Mouse (Mus musculus): ENCODE results near the gene Fbxl13. TPM values are rescaled to one million over a fixed set of nuclear protein-coding genes. Genes with fewer than 3 reads are reported as not detected.

The Fbxl13 gene
- polyA plus RNA-seq, 1 experiment from 2014 or later, result not detected

DNA sequence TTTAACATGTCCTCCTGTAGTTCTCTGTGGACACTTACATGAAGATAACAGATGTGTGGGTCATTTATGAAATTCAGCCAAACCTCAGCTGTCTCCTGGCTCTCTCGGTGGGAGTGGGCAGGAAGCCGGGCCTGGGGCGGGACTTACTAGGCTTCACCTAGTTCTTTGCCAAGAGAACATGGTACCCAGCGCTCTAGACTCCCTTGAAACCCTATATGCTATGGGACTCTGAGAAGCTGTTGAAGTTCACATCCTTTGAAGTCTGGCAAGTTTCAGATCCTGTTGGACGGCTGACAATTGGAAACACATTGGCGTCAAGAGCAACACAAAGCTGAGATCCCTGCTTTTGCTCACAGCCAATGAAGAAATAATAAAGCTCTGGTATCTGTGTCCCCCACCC lies 149.1 kb downstream of the Fbxl13 start:
- no peaks in the 10 kb centered on the region for H3K27me3 ChIP-seq (ENCODE audit: control insufficient read depth, insufficient read depth, low read length)
- H3K27ac ChIP-seq (ENCODE audit: low read depth, low read length), result no peak overlapping the region
- no peak overlapping the region for H3K4me2 ChIP-seq (ENCODE audit: low read depth)
- H3K36me3 ChIP-seq (ENCODE audit: control insufficient read depth, insufficient read depth, low read length), result no peaks in the 10 kb centered on the region
- DNase-seq (ENCODE audit: low spot score) (no peak), ATAC-seq (ENCODE audit: insufficient read depth, low FRiP score, low TSS enrichment) (no peak)
- WGBS, result 67% methylated on average over 6 of the region's 6 CpGs
- no peak overlapping the region for H3K9ac ChIP-seq (ENCODE audit: low read length)
- no peaks in the 10 kb centered on the region for H3K4me1 ChIP-seq (ENCODE audit: control insufficient read depth, insufficient read depth, low read length)
- no peaks in the 10 kb centered on the region for H3K9me3 ChIP-seq (ENCODE audit: control insufficient read depth, low read length)
- no peak overlapping the region for H3K4me3 ChIP-seq (ENCODE audit: low read depth, low read length)

DNA sequence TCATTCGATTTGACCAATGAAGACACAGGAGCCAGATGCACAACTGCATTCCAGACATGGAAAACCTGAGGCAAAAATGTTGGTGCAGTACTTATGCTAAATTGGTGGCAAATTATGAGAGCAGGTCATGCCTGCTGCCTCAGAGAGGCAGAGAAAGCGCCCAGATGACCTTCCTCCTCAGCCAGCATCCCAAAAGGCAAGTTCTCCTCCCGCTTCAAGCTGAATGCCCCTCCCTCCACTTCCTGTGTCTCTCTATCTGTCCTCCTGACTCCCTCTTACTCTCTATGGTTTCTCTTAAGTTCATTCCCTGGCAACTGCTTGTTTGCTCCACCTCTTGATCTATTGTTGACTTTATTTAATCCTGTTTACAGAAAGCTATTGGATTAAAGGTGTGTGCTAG lies 150.7 kb downstream of the Fbxl13 start:
- H3K9me3 ChIP-seq (ENCODE audit: control insufficient read depth, low read length), result no peaks in the 10 kb centered on the region
- DNase-seq (ENCODE audit: low spot score) (no peak), ATAC-seq (ENCODE audit: insufficient read depth, low FRiP score, low TSS enrichment) (no peak)
- H3K36me3 ChIP-seq (ENCODE audit: control insufficient read depth, insufficient read depth, low read length), result no peaks in the 10 kb centered on the region
- no peak overlapping the region for H3K9ac ChIP-seq (ENCODE audit: low read length)
- H3K4me3 ChIP-seq (ENCODE audit: low read depth, low read length), result no peak overlapping the region
- no peak overlapping the region for H3K4me2 ChIP-seq (ENCODE audit: low read depth)
- H3K27me3 ChIP-seq (ENCODE audit: control insufficient read depth, insufficient read depth, low read length), result no peaks in the 10 kb centered on the region
- H3K4me1 ChIP-seq (ENCODE audit: control insufficient read depth, insufficient read depth, low read length), result no peaks in the 10 kb centered on the region
- WGBS, result 63% methylated on average over 3 of the region's 3 CpGs
- H3K27ac ChIP-seq (ENCODE audit: low read depth, low read length), result no peak overlapping the region

DNA sequence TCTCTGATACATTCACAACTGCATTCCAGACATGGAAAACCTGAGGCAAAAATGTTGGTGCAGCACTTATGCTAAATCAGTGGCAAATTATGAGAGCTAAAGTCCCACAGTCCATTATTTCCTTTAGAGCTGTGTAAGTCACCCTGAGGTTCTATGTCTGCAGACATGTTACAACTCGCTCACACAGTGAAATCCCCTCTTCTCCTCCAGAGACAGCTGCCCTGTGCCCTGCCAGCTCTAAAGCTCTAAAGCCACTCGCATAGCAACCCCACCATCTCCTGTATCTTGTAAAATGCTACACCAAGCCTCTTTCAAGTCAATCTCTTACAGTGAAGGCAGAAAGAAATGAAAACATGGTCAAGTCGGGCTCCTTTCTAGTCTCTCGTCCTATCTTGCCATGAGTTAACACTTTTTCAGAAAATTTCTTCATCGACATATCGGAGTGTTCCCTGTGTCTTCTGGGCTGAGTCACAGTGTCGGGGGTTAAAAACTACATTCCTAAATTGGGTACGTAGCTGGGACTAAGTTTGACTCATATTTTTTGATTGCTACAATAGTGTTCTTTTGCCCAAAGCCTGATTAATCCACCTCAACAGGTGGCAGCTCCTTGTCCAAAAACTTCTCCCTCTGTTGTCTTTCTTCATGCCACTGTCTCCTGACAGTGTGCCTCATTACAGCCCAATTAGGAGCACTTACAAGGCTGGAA lies 152.0 kb downstream of the Fbxl13 start:
- Histone ChIP-seq H3K9ac (ENCODE audit: low read length) (no peak overlapping the region), H3K27ac (ENCODE audit: low read depth, low read length) (no peak overlapping the region), H3K4me2 (ENCODE audit: low read depth) (no peak overlapping the region), H3K9me3 (ENCODE audit: control insufficient read depth, low read length) (no peaks in the 10 kb centered on the region), H3K36me3 (ENCODE audit: control insufficient read depth, insufficient read depth, low read length) (no peaks in the 10 kb centered on the region), H3K27me3 (ENCODE audit: control insufficient read depth, insufficient read depth, low read length) (no peaks in the 10 kb centered on the region), H3K4me3 (ENCODE audit: low read depth, low read length) (no peak overlapping the region), H3K4me1 (ENCODE audit: control insufficient read depth, insufficient read depth, low read length) (no peaks in the 10 kb centered on the region)
- DNase-seq (ENCODE audit: low spot score), result no peak
- ATAC-seq (ENCODE audit: insufficient read depth, low FRiP score, low TSS enrichment), result no peak
- 89% methylated on average over 8 of the region's 8 CpGs for WGBS

DNA sequence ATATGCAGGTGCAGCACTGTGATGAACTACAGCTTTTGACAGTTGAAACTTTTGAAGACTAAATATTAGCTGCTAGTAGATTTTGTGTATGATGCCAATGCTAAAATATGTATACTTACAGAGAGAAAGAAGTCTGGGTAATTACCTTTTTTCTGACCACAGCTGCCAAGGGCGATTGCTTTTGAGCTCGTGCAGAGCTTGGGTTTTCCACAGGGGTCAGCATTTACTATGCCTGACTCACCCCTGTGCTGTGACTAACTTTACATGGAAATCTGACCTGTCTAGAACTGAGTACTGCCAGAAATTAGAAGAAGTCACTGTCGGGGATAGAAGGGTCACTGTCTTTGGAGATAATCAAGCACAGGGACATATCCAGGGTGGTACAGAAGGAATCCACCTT lies 153.2 kb downstream of the Fbxl13 start:
- Histone ChIP-seq H3K27me3 (ENCODE audit: control insufficient read depth, insufficient read depth, low read length) (no peaks in the 10 kb centered on the region), H3K4me2 (ENCODE audit: low read depth) (no peak overlapping the region), H3K4me1 (ENCODE audit: control insufficient read depth, insufficient read depth, low read length) (no peaks in the 10 kb centered on the region), H3K27ac (ENCODE audit: low read depth, low read length) (no peak overlapping the region), H3K4me3 (ENCODE audit: low read depth, low read length) (no peak overlapping the region), H3K9me3 (ENCODE audit: control insufficient read depth, low read length) (no peaks in the 10 kb centered on the region), H3K9ac (ENCODE audit: low read length) (no peak overlapping the region), H3K36me3 (ENCODE audit: control insufficient read depth, insufficient read depth, low read length) (no peaks in the 10 kb centered on the region)
- ATAC-seq (ENCODE audit: insufficient read depth, low FRiP score, low TSS enrichment), result no peak
- no peak for DNase-seq (ENCODE audit: low spot score)
- 79% methylated on average over 3 of the region's 3 CpGs for WGBS

DNA sequence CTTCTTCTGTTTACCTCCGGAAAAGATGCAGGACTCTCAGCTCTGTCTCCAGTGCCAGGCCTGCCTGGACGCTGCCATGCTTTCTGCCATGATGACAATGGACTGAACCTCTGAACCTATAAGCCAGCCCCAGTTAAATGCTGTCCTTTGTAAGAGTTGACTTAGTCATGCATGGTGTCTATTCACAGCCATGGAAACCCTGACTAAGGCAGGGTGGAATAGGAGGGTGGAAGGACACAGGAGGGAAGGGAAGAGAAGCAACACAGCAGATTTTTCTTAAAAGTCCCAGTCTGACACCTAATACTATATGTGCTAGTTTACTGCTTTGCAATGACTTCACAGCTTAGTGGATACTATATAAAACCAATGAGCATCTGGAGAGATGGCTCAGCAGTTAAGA lies 154.0 kb downstream of the Fbxl13 start:
- DNase-seq (ENCODE audit: low spot score), result no peak
- Histone ChIP-seq H3K4me3 (ENCODE audit: low read depth, low read length) (no peak overlapping the region), H3K36me3 (ENCODE audit: control insufficient read depth, insufficient read depth, low read length) (no peaks in the 10 kb centered on the region), H3K4me1 (ENCODE audit: control insufficient read depth, insufficient read depth, low read length) (no peaks in the 10 kb centered on the region), H3K9ac (ENCODE audit: low read length) (no peak overlapping the region), H3K27ac (ENCODE audit: low read depth, low read length) (no peak overlapping the region), H3K27me3 (ENCODE audit: control insufficient read depth, insufficient read depth, low read length) (no peaks in the 10 kb centered on the region), H3K9me3 (ENCODE audit: control insufficient read depth, low read length) (no peaks in the 10 kb centered on the region), H3K4me2 (ENCODE audit: low read depth) (no peak overlapping the region)
- WGBS, result 41% methylated on average over 2 of the region's 2 CpGs
- no peak; the same call in 1 of the 2 replicates for ATAC-seq (ENCODE audit: insufficient read depth, low FRiP score, low TSS enrichment)

DNA sequence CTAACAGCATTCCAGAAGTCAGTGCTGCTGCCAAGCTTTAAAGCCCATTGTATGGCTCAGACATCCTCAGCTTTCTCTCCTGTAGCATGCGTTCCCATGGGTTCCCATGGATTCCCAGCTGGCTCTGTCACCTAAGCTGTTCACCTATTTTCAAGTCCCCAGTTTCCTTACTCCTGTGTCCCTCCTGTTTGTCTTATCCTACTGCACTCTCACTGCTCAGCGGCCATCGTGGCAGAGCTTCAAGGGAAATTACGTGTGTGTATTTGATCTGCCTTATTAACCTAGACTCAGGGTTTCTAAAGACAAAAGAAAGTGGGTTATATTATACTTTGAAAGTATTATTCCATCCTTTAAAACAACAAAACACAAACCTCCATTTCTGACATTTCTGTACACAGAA lies 156.3 kb downstream of the Fbxl13 start:
- no peaks in the 10 kb centered on the region for H3K36me3 ChIP-seq (ENCODE audit: control insufficient read depth, insufficient read depth, low read length)
- H3K4me2 ChIP-seq (ENCODE audit: low read depth), result no peak overlapping the region
- WGBS, result 76% methylated on average over 4 of the region's 4 CpGs
- DNase-seq (ENCODE audit: low spot score) (no peak), ATAC-seq (ENCODE audit: insufficient read depth, low FRiP score, low TSS enrichment) (no peak)
- no peak overlapping the region for H3K4me3 ChIP-seq (ENCODE audit: low read depth, low read length)
- H3K4me1 ChIP-seq (ENCODE audit: control insufficient read depth, insufficient read depth, low read length), result no peaks in the 10 kb centered on the region
- no peak overlapping the region for H3K27ac ChIP-seq (ENCODE audit: low read depth, low read length)
- no peak overlapping the region for H3K9ac ChIP-seq (ENCODE audit: low read length)
- no peaks in the 10 kb centered on the region for H3K27me3 ChIP-seq (ENCODE audit: control insufficient read depth, insufficient read depth, low read length)
- H3K9me3 ChIP-seq (ENCODE audit: control insufficient read depth, low read length), result no peaks in the 10 kb centered on the region

DNA sequence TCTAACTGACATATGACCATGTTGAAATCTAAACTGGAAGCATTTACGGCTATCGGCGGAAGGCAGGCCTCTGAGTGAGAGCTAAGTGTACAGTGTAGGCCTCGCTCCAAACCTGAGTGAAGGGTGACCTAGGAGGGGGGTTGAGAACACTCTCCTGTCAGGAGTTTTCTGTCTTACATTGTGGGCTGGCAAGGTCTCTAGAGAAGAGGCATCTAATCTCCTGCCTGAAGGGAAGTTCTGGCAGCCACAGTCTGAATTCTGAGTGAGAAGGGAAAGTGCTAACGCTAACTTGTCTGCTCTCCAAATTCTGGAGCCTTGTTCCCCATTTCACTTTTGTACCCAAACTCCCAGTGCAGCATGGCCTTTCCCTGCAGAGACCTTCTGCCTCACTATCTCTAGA lies 156.9 kb downstream of the Fbxl13 start:
- H3K36me3 ChIP-seq (ENCODE audit: control insufficient read depth, insufficient read depth, low read length), result no peaks in the 10 kb centered on the region
- no peak overlapping the region for H3K4me3 ChIP-seq (ENCODE audit: low read depth, low read length)
- DNase-seq (ENCODE audit: low spot score) (no peak), ATAC-seq (ENCODE audit: insufficient read depth, low FRiP score, low TSS enrichment) (no peak)
- no peaks in the 10 kb centered on the region for H3K27me3 ChIP-seq (ENCODE audit: control insufficient read depth, insufficient read depth, low read length)
- 93% methylated on average over 5 of the region's 5 CpGs for WGBS
- no peak overlapping the region for H3K4me2 ChIP-seq (ENCODE audit: low read depth)
- H3K27ac ChIP-seq (ENCODE audit: low read depth, low read length), result no peak overlapping the region
- H3K4me1 ChIP-seq (ENCODE audit: control insufficient read depth, insufficient read depth, low read length), result no peaks in the 10 kb centered on the region
- no peaks in the 10 kb centered on the region for H3K9me3 ChIP-seq (ENCODE audit: control insufficient read depth, low read length)
- no peak overlapping the region for H3K9ac ChIP-seq (ENCODE audit: low read length)

DNA sequence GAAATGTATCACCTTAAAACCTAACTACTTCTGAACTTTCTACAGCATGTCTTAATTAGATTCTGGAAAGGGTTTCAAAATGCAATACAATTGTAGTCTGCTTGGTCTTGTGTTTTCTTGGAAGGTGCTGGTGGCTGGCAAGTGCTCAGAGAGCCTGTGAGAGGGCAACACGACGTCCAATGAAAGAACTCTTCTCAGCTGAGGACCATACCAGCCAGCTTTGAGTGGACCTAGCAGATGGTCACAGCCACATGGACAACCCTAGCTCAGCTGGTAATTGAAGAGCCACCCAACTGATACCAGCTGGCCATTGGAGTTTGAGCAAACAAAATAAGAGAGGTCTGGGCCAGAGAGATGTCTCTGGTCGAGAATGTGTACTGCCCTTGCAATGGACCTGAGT lies 157.7 kb downstream of the Fbxl13 start:
- no peak for DNase-seq (ENCODE audit: low spot score)
- H3K9ac ChIP-seq (ENCODE audit: low read length), result no peak overlapping the region
- H3K36me3 ChIP-seq (ENCODE audit: control insufficient read depth, insufficient read depth, low read length), result no peaks in the 10 kb centered on the region
- no peak overlapping the region for H3K4me3 ChIP-seq (ENCODE audit: low read depth, low read length)
- H3K9me3 ChIP-seq (ENCODE audit: control insufficient read depth, low read length), result no peaks in the 10 kb centered on the region
- H3K27ac ChIP-seq (ENCODE audit: low read depth, low read length), result no peak overlapping the region
- WGBS, result 85% methylated on average over 3 of the region's 3 CpGs
- no peak for ATAC-seq (ENCODE audit: insufficient read depth, low FRiP score, low TSS enrichment)
- H3K4me2 ChIP-seq (ENCODE audit: low read depth), result no peak overlapping the region
- H3K4me1 ChIP-seq (ENCODE audit: control insufficient read depth, insufficient read depth, low read length), result no peaks in the 10 kb centered on the region; the same call in 1 of the 2 replicates
- no peaks in the 10 kb centered on the region for H3K27me3 ChIP-seq (ENCODE audit: control insufficient read depth, insufficient read depth, low read length)

DNA sequence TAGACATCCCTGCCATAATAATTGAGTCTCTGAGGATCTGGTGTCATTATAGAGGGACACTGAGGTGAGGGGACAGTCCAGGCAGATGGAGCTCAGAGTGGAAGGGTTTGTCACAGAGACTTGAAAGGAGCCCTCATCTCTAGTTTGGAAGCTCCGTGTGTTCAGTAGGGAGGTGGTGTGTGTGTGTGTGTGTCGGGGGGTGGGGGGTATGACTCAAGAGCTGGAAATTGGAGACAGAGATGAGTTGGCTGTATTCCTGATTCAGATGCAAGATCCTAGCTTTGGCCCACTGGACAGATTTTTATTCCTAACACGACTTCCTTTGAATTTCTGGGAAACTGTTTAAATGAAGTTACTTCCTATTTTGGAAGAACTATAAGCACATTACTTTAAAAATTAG lies 158.1 kb downstream of the Fbxl13 start:
- no peak overlapping the region for H3K9ac ChIP-seq (ENCODE audit: low read length)
- no peak overlapping the region for H3K27ac ChIP-seq (ENCODE audit: low read depth, low read length)
- no peaks in the 10 kb centered on the region for H3K9me3 ChIP-seq (ENCODE audit: control insufficient read depth, low read length)
- no peaks in the 10 kb centered on the region for H3K27me3 ChIP-seq (ENCODE audit: control insufficient read depth, insufficient read depth, low read length)
- peaks cover 3% of the 10 kb centered on the region; the same call in 1 of the 2 replicates for H3K4me1 ChIP-seq (ENCODE audit: control insufficient read depth, insufficient read depth, low read length)
- no peak for DNase-seq (ENCODE audit: low spot score)
- 92% methylated on average over 3 of the region's 3 CpGs for WGBS
- no peak overlapping the region for H3K4me2 ChIP-seq (ENCODE audit: low read depth)
- no peak for ATAC-seq (ENCODE audit: insufficient read depth, low FRiP score, low TSS enrichment)
- no peak overlapping the region for H3K4me3 ChIP-seq (ENCODE audit: low read depth, low read length)
- H3K36me3 ChIP-seq (ENCODE audit: control insufficient read depth, insufficient read depth, low read length), result no peaks in the 10 kb centered on the region

All from neural tube, embryonic 11.5 days (tissue).